Comparison of ENCODE assay signal across 23 mouse cellular contexts in genomic region chr12:104688870-104689269, GRCm38 (mm10).
"Had no signal": no experiment of that assay in that cellular context is flagged by ENCODE, and none has a peak within 500 bp of the region (broad histone marks: within the 10 kb centered on the region; RNA-seq: fewer than 3 reads in every experiment).

No protein-coding gene starts in this region.

- H3K4me2 ChIP-seq: limb, embryonic 12.5 days; limb, embryonic 15.5 days; liver, embryonic 13.5 days had no signal

- H3K9me3 ChIP-seq: limb, embryonic 12.5 days; limb, embryonic 15.5 days; liver, embryonic 13.5 days; midbrain, embryonic 10.5 days had no signal

- H3K4me1 ChIP-seq: limb, embryonic 15.5 days; liver, embryonic 13.5 days had no signal

- H3K9ac ChIP-seq: limb, embryonic 12.5 days; limb, embryonic 15.5 days; liver, embryonic 13.5 days had no signal

- ATAC-seq: hindbrain, postnatal 0 days; inflammation-experienced regulatory T-cells, adult 6 months; intestine, embryonic 16.5 days had no signal

- H3K4me3 ChIP-seq: layer of hippocampus, adult 2 months; left cerebral cortex, adult 2 months; limb, embryonic 12.5 days; limb, embryonic 15.5 days; liver, embryonic 13.5 days; megakaryocyte, embryonic 14.5 days; midbrain, embryonic 10.5 days had no signal

- H3K27ac ChIP-seq: hindbrain, postnatal 0 days; layer of hippocampus, adult 2 months; left cerebral cortex, adult 2 months; limb, embryonic 12.5 days; limb, embryonic 15.5 days; liver, embryonic 13.5 days; macrophage; midbrain, embryonic 10.5 days; stomach, postnatal 0 days had no signal

- DNase-seq: kidney, adult 18-20 months; kidney, adult 9 months; kidney, postnatal 14 days; layer of hippocampus, postnatal 36 days; liver, embryonic 13.5 days; lung, adult 2 months; lung, postnatal 14 days; midbrain, embryonic 14.5 days; right cerebral cortex, postnatal 4 days; thymus, adult 2 months; thymus, postnatal 14 days; thymus, postnatal 4 days had no signal

- H3K27me3 ChIP-seq: limb, embryonic 12.5 days; limb, embryonic 15.5 days; liver, embryonic 13.5 days had no signal
